Mouse (Mus musculus) cerebellum, postnatal 10 days (tissue): Measurements from ENCODE around the gene Tdpoz2.
"Not testable (repeated sequence)": the region's sequence is repeated elsewhere in the genome, so short reads cannot be mapped to it uniquely, and the experiment has no call there.

Experiments
- DNase-seq, 2 experiments: peaks; one replicate each; pipeline ENCODE4 v3.0.0; 2021; ENCODE audit warnings: mixed read lengths in 2 of 2

The Tdpoz2 gene

DNA sequence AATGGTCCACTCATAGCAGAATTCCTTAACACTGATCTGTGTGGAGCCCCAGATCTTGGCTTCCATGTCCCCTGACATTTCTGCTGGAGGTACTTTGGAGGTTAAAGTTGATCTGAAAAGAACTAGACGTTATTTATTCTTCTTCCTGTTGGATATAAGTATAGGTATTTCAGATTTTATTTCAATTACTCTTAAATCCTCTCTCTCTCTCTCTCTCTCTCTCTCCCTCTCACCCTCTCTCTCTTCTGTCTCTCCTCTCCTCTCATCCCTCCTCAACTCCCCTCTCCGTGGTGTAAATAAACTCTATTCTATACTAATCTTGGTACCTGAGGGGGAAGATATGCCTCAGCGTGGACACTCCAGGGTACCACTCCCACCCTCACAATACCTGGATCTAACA is at the start of gene Tdpoz2:
Tdpoz2 (minus strand) TSS at position 101 of the 400 bp plus-strand sequence.
- no peak for DNase-seq

GRCm38 (mm10) chr3:93692970-93693369 is 40.5 kb upstream of the Tdpoz2 start, which contains the start of gene Gm37596:
TSS of gene Gm37596 (minus strand) at chr3:93693070.
- DNase-seq = not testable (repeated sequence)

DNA sequence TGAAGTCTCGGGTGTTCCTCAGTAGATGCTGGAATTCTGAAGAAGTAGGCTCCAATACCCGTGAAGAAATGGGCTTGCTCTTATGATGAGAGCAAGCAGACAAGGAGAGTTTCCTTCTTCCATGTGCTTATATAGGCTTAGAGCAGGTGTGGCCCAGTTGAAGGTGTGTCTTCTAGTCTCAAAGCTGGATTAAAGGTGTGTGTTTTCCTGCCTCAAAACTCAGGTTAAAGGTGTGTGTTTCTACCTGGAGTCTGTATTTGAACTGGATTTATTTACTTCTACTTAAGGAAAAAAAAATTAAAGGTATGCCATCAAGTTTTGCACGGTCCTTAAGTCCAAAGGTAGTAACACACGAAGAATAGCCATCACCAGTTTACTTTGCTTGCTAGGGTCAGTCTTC is 23.7 kb upstream of the Tdpoz2 start, which contains the start of gene Tdpoz1:
Tdpoz1 (minus strand) TSS at position 101 of the 400 bp plus-strand sequence.
- DNase-seq = not testable (repeated sequence)

GRCm38 (mm10) chr3:93670805-93671503 is 18.5 kb upstream of the Tdpoz2 start:
- not testable (repeated sequence) for DNase-seq

DNA sequence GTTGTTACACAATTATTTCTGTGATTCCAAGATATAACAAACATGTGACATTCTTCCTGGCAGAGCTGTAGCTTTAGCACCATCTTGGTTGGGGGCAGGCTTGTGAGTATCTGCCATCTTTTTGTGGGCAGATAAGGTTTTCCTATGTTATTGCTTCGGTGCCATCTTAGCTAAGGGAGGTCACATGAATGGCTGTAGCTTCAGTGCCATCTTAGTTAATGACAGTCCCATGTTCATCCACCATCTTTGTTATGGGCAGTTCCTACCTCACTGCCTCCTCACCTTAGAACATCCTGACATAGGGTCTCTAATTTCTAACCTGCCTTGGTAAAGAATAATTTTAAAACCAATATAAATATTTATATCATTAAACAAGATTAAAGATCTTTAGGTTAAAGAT is 1.8 kb upstream of the Tdpoz2 start:
- no peak for DNase-seq

DNA sequence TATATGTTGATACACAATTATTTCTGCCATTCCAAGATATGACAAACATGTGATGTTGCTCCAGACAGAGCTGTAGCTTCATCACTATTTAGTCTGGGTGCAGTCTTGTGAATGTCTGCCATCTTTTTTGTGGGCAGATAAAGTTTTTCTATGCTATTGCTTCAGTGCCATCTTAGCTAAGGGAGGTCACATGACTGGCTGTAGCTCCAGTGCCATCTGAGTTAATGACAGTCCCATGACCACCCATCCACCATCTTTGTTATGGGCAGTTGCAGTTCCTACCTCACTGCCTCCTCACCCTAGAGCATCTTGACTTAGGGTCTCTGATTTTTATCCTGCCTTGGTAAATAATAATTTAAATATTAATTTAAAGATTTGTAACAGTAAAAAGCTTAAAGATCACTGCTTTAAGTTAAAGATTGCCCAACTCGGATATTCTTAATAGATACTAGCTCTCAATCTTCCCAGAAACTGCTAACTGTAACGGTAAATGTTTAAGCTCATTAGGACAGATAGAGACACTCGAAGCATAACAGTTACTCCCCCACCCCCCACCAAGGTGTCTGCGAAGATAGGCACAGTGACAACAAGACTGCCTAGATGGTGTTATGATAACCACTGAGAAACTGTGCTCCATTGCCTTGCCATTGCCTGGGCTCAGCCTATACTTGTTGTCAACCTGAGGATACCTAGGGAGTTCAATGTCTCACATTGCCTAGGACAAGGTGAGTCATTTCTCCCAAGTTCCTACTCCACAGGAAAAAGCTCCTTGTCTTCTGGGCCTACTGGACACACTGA is 21.4 kb downstream of the Tdpoz2 start:
- DNase-seq = not testable (repeated sequence)

- DNase-seq = peak; percentile 10 to 16
Measured at GRCm38 (mm10) chr3:93608970-93609369, 43.5 kb downstream of the Tdpoz2 start.

DNA sequence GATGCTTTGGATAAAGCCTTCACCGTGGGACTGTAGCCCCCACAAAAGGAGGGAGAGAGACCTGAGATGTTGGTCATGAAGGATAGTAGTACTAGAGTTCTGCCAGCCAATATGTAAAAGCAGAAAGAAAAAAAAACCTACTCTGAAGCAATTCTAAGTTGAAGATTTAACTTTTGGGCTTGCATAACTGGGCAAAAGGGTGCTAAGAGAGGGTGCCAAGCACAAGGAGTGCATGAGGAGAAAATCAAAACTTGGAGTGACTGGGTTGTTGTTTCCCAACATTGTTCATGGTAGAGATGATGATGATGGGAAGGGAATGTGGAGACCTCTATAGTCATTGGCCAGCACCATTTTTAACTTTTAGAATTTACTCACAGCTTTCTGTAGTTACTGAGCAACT is 50.6 kb downstream of the Tdpoz2 start:
- DNase-seq = no peak
